Mouse (Mus musculus): ENCODE results near the gene Tcirg1. TPM values are rescaled to one million over a fixed set of nuclear protein-coding genes. Genes with fewer than 3 reads are reported as not detected.

Tcirg1 gene
- polyA plus RNA-seq, 1 experiment from 2014 or later = 56.8 TPM

DNA sequence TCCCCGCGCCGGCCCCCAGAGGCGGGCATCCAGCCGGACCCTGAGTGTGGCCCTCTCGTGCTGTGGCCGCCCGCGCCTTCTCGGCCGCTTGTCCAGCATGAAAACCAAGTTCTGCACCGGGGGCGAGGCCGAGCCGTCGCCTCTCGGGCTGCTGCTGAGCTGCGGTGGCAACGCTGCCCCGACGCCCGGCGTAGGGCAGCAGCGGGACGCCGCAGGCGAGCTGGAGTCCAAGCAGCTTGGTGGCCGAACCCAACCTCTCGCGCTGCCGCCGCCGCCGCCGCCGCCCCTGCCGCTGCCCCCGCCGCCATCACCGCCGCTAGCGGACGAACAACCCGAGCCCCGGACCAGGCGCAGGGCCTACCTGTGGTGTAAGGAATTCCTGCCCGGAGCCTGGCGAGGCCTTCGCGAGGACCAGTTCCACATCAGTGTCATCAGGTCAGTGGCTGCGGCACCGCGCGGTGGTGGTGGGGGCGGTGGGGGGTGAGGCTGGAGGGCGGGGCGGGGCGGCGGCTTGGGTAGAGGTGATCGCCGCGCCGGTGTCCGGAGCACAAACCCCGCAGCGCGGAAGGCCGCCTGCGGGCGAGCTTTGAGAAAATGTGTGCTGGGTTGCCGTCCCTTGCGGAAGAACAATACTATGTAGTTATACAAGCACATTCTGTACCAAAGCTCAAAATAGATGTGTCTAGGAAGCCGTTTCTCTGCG lies 54.8 kb downstream of the Tcirg1 start:
- peak overlapping the region; percentile 81 for H3K4me2 ChIP-seq (ENCODE audit: low read depth, low read length)
- H3K36me3 ChIP-seq (ENCODE audit: control insufficient read depth, insufficient read depth, low read length) = no peaks in the 10 kb centered on the region
- no peaks in the 10 kb centered on the region for H3K27me3 ChIP-seq (ENCODE audit: control insufficient read depth, insufficient read depth, low read depth, low read length)
- H3K9ac ChIP-seq (ENCODE audit: low read length) = peak overlapping the region; percentile 92
- H3K9me3 ChIP-seq (ENCODE audit: control insufficient read depth, low read length) = no peaks in the 10 kb centered on the region
- H3K27ac ChIP-seq (ENCODE audit: low read length) = peak overlapping the region; percentile 98
- under 1% methylated on average over 59 of the region's 74 CpGs for WGBS
- peak; percentile 32 for ATAC-seq (ENCODE audit: low read depth)
- peak overlapping the region; percentile 88 for H3K4me3 ChIP-seq (ENCODE audit: low read length)
- H3K4me1 ChIP-seq (replicated peaks; ENCODE audit: control insufficient read depth, insufficient read depth, low read length) = peaks cover 31% of the 10 kb centered on the region

DNA sequence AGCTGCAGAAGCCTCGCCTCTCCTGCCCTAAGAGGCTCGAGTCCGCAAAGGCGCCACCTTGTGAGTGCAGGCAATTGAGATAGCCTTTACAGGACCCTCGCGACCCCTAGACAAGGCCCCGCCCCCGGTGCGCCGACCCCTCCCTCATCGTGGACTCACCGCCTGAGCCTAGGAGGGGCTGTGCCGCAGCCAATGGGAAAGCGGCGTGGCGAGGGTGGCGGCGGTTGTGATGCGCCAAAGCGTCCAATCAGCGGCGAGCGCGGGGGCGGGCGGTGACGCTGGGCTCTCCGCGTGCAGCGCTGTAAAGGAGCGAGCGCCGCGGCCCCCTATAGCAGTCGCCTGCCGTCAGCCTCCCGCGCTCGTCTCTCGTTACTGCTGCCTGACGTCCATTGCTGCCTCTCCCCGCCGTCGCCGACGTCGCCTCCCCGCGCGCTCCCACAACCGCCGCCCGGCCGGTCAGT lies 55.4 kb downstream of the Tcirg1 start, which contains the start of gene Chka:
Gene Chka (plus strand): TSS at position 272 of the 461 bp plus-strand sequence.
- Histone ChIP-seq H3K4me2 (ENCODE audit: low read depth, low read length) (peak within 1 kb of the TSS; percentile 81), H3K4me1 (replicated peaks; ENCODE audit: control insufficient read depth, insufficient read depth, low read length) (peaks cover 31% of the 10 kb centered on the region), H3K36me3 (ENCODE audit: control insufficient read depth, insufficient read depth, low read length) (no peaks in the 10 kb centered on the region), H3K9ac (ENCODE audit: low read length) (peak within 1 kb of the TSS; percentile 92), H3K27ac (ENCODE audit: low read length) (peak within 1 kb of the TSS; percentile 98), H3K4me3 (ENCODE audit: low read length) (peak within 1 kb of the TSS; percentile 88), H3K27me3 (ENCODE audit: control insufficient read depth, insufficient read depth, low read depth, low read length) (no peaks in the 10 kb centered on the region), H3K9me3 (ENCODE audit: control insufficient read depth, low read length) (no peaks in the 10 kb centered on the region)
- peak; percentile 98 for ATAC-seq (ENCODE audit: low read depth)
- under 1% methylated on average over 44 of the region's 54 CpGs for WGBS

DNA sequence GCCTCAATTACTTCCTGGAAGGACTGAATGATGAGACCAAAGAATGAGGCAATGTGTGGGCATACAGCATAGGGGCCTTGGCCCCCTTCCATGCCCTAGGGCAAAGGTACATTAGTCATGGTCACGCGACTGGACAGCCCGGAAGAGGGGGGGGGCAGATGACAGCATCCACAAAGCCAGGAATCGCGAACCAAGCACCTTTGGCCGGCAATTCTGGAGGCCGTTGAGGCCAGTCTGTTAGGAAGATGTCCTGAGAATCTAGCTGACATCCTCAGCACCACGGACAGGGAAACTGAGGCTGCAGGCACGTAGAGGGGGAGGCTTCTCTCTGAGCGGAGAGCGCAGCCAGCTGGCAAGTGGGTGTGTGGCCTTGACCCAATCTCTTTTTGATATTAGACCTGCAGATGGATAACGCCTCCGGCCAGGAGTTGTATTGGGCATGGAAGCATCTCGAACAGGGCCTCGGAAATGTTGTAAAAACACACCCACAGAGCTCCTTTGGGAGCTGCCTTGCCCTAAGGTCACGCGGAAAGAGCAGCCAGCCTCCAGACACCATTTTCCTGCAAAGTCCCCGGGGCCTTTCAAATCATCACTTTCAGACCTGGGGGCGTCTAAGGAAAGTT lies 56.0 kb downstream of the Tcirg1 start:
- no peak for ATAC-seq (ENCODE audit: low read depth)
- H3K27me3 ChIP-seq (ENCODE audit: control insufficient read depth, insufficient read depth, low read depth, low read length) = no peaks in the 10 kb centered on the region
- peak overlapping the region; percentile 64 for H3K9ac ChIP-seq (ENCODE audit: low read length)
- H3K4me3 ChIP-seq (ENCODE audit: low read length) = peak overlapping the region; percentile 88
- H3K27ac ChIP-seq (ENCODE audit: low read length) = peak overlapping the region; percentile 77
- H3K4me1 ChIP-seq (replicated peaks; ENCODE audit: control insufficient read depth, insufficient read depth, low read length) = peaks cover 34% of the 10 kb centered on the region
- H3K36me3 ChIP-seq (ENCODE audit: control insufficient read depth, insufficient read depth, low read length) = no peaks in the 10 kb centered on the region
- WGBS = 4% methylated on average over 19 of the region's 19 CpGs
- no peaks in the 10 kb centered on the region for H3K9me3 ChIP-seq (ENCODE audit: control insufficient read depth, low read length)
- peak overlapping the region; percentile 81 for H3K4me2 ChIP-seq (ENCODE audit: low read depth, low read length)

GRCm38 (mm10) chr19:3850076-3850475 lies 56.9 kb downstream of the Tcirg1 start:
- peak overlapping the region; percentile 77 for H3K27ac ChIP-seq (ENCODE audit: low read length)
- H3K36me3 ChIP-seq (ENCODE audit: control insufficient read depth, insufficient read depth, low read length) = no peaks in the 10 kb centered on the region
- peaks cover 25% of the 10 kb centered on the region for H3K4me1 ChIP-seq (replicated peaks; ENCODE audit: control insufficient read depth, insufficient read depth, low read length)
- H3K9me3 ChIP-seq (ENCODE audit: control insufficient read depth, low read length) = no peaks in the 10 kb centered on the region
- no peak overlapping the region for H3K9ac ChIP-seq (ENCODE audit: low read length)
- H3K27me3 ChIP-seq (ENCODE audit: control insufficient read depth, insufficient read depth, low read depth, low read length) = no peaks in the 10 kb centered on the region
- no peak overlapping the region for H3K4me3 ChIP-seq (ENCODE audit: low read length)
- WGBS = 39% methylated on average over 5 of the region's 5 CpGs
- no peak for ATAC-seq (ENCODE audit: low read depth)
- H3K4me2 ChIP-seq (ENCODE audit: low read depth, low read length) = no peak overlapping the region

DNA sequence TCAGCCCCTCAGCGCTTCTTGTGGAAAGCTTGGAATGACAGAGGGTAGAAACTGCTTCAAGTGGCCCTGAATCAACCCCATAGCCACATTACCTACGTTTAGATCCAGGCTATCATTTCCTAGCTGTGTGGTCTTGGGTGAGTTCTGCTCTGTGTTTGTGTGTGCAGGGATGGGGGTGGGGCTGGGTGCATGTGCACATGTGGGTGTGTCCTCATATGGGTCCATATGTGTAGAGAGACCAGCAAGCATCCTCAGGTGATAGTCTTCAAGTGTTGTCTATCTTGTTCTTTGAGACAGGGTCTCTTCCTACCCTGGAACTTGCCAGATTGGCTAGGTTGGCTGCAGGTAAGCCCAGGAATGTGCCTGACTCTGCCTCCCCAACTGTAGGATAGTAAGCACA lies 57.7 kb downstream of the Tcirg1 start:
- no peak overlapping the region for H3K27ac ChIP-seq (ENCODE audit: low read length)
- WGBS = 70% methylated on average over 2 of the region's 2 CpGs
- no peak overlapping the region for H3K4me2 ChIP-seq (ENCODE audit: low read depth, low read length)
- H3K27me3 ChIP-seq (ENCODE audit: control insufficient read depth, insufficient read depth, low read depth, low read length) = no peaks in the 10 kb centered on the region
- peaks cover 23% of the 10 kb centered on the region for H3K4me1 ChIP-seq (replicated peaks; ENCODE audit: control insufficient read depth, insufficient read depth, low read length)
- no peak for ATAC-seq (ENCODE audit: low read depth)
- H3K36me3 ChIP-seq (ENCODE audit: control insufficient read depth, insufficient read depth, low read length) = no peaks in the 10 kb centered on the region
- H3K9me3 ChIP-seq (ENCODE audit: control insufficient read depth, low read length) = no peaks in the 10 kb centered on the region
- H3K9ac ChIP-seq (ENCODE audit: low read length) = no peak overlapping the region
- no peak overlapping the region for H3K4me3 ChIP-seq (ENCODE audit: low read length)

DNA sequence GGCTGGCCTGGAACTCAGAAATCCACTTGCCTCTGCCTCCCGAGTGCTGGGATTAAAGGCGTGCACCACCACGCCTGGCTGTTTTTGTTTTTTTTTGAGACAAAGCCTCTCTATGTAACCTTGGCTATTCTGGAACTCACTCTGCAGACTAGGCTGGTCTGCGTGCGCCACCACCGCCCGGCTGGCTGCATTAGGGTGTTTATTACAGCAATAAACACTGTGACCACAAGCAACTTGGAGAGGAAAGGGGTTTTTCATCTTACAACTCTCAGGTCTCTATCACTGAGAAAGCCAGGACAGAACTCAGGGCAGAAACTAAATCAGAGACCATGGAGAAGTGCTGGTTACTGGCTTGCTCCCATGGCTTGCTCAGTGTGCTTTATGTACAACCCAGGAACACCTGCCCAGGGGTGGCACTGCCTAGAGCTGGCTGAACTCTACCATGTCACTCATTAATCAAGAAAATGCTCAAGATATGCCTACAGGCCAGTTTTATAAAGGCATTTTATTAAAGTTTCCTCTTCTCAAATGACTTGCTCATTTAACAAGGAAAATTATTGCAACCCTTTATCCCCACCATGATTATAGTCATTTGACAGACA lies 58.6 kb downstream of the Tcirg1 start:
- Histone ChIP-seq H3K27ac (ENCODE audit: low read length) (no peak overlapping the region), H3K4me3 (ENCODE audit: low read length) (no peak overlapping the region), H3K36me3 (ENCODE audit: control insufficient read depth, insufficient read depth, low read length) (no peaks in the 10 kb centered on the region), H3K9me3 (ENCODE audit: control insufficient read depth, low read length) (no peaks in the 10 kb centered on the region), H3K9ac (ENCODE audit: low read length) (no peak overlapping the region), H3K27me3 (ENCODE audit: control insufficient read depth, insufficient read depth, low read depth, low read length) (no peaks in the 10 kb centered on the region), H3K4me2 (ENCODE audit: low read depth, low read length) (no peak overlapping the region), H3K4me1 (replicated peaks; ENCODE audit: control insufficient read depth, insufficient read depth, low read length) (peaks cover 20% of the 10 kb centered on the region)
- ATAC-seq (ENCODE audit: low read depth) = no peak
- WGBS = 77% methylated on average over 7 of the region's 7 CpGs

GRCm38 (mm10) chr19:3847711-3848110 lies 59.2 kb downstream of the Tcirg1 start:
- no peak overlapping the region for H3K9ac ChIP-seq (ENCODE audit: low read length)
- peaks cover 19% of the 10 kb centered on the region for H3K4me1 ChIP-seq (replicated peaks; ENCODE audit: control insufficient read depth, insufficient read depth, low read length)
- no peak overlapping the region for H3K4me2 ChIP-seq (ENCODE audit: low read depth, low read length)
- 72% methylated on average over 5 of the region's 5 CpGs for WGBS
- no peak overlapping the region for H3K4me3 ChIP-seq (ENCODE audit: low read length)
- ATAC-seq (ENCODE audit: low read depth) = no peak
- H3K9me3 ChIP-seq (ENCODE audit: control insufficient read depth, low read length) = no peaks in the 10 kb centered on the region
- no peaks in the 10 kb centered on the region for H3K36me3 ChIP-seq (ENCODE audit: control insufficient read depth, insufficient read depth, low read length)
- no peaks in the 10 kb centered on the region for H3K27me3 ChIP-seq (ENCODE audit: control insufficient read depth, insufficient read depth, low read depth, low read length)
- H3K27ac ChIP-seq (ENCODE audit: low read length) = no peak overlapping the region

DNA sequence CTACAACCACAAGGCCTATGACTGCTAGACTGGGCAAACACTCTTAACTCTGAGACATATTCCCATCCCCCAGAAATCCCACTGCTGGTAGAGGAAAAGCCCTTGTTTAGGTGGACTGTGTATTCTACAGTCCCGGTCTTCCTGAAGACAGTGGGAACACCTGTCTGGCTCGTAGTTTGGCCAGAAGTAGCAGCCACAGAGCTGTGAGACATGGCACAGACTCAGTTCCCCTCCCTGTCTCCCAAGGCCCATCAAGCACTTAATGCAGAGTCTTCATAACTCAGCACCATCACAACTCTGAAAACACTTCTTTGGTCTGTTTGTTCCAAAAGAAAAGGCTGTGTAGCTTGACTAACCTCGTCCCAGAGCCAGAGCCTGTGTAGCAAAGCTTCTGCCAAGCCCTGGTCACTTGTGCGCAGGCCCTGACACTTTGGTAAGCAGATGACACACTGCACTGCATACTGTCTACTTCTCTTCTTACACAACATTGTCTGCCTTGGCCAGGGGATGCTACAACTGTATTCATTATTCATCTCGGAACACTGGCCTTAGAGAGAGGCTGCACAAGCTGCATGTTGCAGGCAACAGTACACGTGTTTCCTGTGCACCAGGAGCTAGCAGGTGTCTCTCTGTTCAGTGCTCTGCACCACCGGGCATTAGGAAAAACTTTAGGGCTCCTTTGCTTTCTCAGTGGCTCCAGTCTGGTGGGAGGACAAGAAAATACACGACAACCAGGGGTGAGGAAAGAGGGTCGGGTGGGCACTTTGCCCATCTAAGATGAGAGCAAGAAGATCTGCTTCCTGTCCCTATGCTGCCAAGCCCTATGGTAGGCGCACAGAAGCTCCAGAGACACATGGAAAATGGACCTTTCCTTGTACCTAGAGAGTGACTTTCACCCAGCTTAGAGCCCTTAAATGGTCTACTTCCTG lies 60.0 kb downstream of the Tcirg1 start:
- H3K4me1 ChIP-seq (replicated peaks; ENCODE audit: control insufficient read depth, insufficient read depth, low read length) = peaks cover 19% of the 10 kb centered on the region
- no peaks in the 10 kb centered on the region for H3K27me3 ChIP-seq (ENCODE audit: control insufficient read depth, insufficient read depth, low read depth, low read length)
- no peaks in the 10 kb centered on the region for H3K36me3 ChIP-seq (ENCODE audit: control insufficient read depth, insufficient read depth, low read length)
- H3K9me3 ChIP-seq (ENCODE audit: control insufficient read depth, low read length) = no peaks in the 10 kb centered on the region
- no peak overlapping the region for H3K9ac ChIP-seq (ENCODE audit: low read length)
- no peak for ATAC-seq (ENCODE audit: low read depth)
- H3K27ac ChIP-seq (ENCODE audit: low read length) = peak overlapping the region; percentile 43; the same call in 1 of the 2 replicates
- WGBS = 69% methylated on average over 10 of the region's 10 CpGs
- no peak overlapping the region for H3K4me2 ChIP-seq (ENCODE audit: low read depth, low read length)
- no peak overlapping the region for H3K4me3 ChIP-seq (ENCODE audit: low read length)

Data from lung, embryonic 16.5 days (tissue).